Mouse (Mus musculus): ENCODE results near the gene Snx11.
"Not testable (repeated sequence)": the region's sequence is repeated elsewhere in the genome, so short reads cannot be mapped to it uniquely, and the experiment has no call there.

DNA sequence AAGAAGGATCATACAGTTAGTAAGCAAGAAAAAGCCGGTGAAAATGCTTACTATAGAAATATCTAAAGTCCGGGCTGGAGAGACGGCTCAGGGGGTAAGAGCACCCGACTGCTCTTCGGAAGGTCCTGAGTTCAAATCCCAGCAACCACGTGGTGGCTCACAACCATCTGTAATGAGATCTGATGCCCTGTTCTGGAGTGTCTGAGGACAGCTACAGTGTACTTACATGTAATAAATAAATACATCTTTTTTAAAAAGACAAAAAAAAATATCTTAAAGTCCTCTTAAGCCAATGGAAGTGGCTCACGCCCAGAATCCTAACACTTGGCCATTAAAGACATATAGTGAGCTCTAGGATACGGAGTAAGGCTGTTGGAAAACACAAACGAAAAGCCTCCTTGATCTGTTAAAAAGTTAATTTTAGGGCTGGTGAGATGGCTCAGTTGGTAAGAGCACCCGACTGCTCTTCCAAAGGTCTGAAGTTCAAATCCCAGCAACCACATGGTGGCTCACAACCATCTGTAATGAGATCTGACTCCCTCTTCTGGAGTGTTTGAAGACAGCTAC is 785 bp upstream of the Snx11 start:
- not testable (repeated sequence) for TF ChIP-seq CTCF (IDR thresholded peaks at IDR 0.05; ENCODE audit: control insufficient read depth, insufficient read depth, insufficient read length); USF1 (IDR thresholded peaks at IDR 0.05; ENCODE audit: low read depth); MYOD1 (IDR thresholded peaks at IDR 0.05; ENCODE audit: control insufficient read depth, insufficient read length, low read depth); MAX (IDR thresholded peaks at IDR 0.05); MYOG (IDR thresholded peaks at IDR 0.05; ENCODE audit: control insufficient read depth, extremely low read depth, insufficient read length)
